Mouse (Mus musculus) midbrain, embryonic 10.5 days (tissue): ENCODE measurements at regions not wholly inside any gene's neighbourhood (a gene's known extent, or its start where the extent isn't known, plus 50 kb on each side); places are given as distances from the start of the nearest gene placed in this dataset.

ENCODE experiments used
- DNase-seq: peaks from one replicate; pipeline ENCODE4 v3.0.0-alpha.2; 2017; ENCODE audit warnings: low spot score
- H3K27ac ChIP-seq: fragments of 300-500 bp; sonication (generic); replicated peaks from 2 replicates; pipeline ENCODE4 v1.5.1; 2016; ENCODE audit warnings: mild to moderate bottlenecking
- H3K27me3 ChIP-seq: fragments of 300-500 bp; sonication (generic); 2 replicates; pipeline ENCODE4 v1.6.1; 2016; ENCODE audit warnings: low read depth, mild to moderate bottlenecking; ENCODE audit not compliant: poor library complexity, severe bottlenecking
- H3K36me3 ChIP-seq: fragments of 300-500 bp; sonication (generic); 2 replicates; pipeline ENCODE4 v1.6.1; 2016; ENCODE audit warnings: mild to moderate bottlenecking, moderate library complexity
- H3K4me1 ChIP-seq: fragments of 300-500 bp; sonication (generic); 2 replicates; pipeline ENCODE4 v1.6.1; 2016
- H3K4me3 ChIP-seq: fragments of 300-500 bp; sonication (generic); 2 replicates; pipeline ENCODE4 v1.5.1; 2016; ENCODE audit warnings: mild to moderate bottlenecking, moderate library complexity
- H3K9me3 ChIP-seq: fragments of 300-500 bp; sonication (generic); replicated peaks from 2 replicates; pipeline ENCODE4 v1.6.1; 2016; ENCODE audit warnings: mild to moderate bottlenecking
- WGBS: fragments of 180-500 bp; shearing (Covaris S2); methylation state at CpG from one replicate; pipeline ENCODE4 v1.1.7; 2016; 5-methylcytosine and 5-hydroxymethylcytosine counted together

- Histone ChIP-seq H3K27me3 (no peaks in the 10 kb centered on the region), H3K4me1 (no peaks in the 10 kb centered on the region), H3K4me3 (no peak overlapping the region), H3K36me3 (no peaks in the 10 kb centered on the region), H3K9me3 (no peaks in the 10 kb centered on the region), H3K27ac (no peak overlapping the region)
- DNase-seq: no peak
- 92% methylated on average over 2 of the region's 2 CpGs for WGBS
Measured at GRCm38 (mm10) chr2:38460367-38460766, 51.1 kb upstream of the Nek6 start.

GRCm38 (mm10) chr2:38460825-38461540, 50.5 kb upstream of the Nek6 start:
- H3K4me3 ChIP-seq: no peak overlapping the region
- no peaks in the 10 kb centered on the region for H3K9me3 ChIP-seq
- H3K4me1 ChIP-seq: no peaks in the 10 kb centered on the region
- H3K36me3 ChIP-seq: no peaks in the 10 kb centered on the region
- 83% methylated on average over 6 of the region's 6 CpGs for WGBS
- no peaks in the 10 kb centered on the region for H3K27me3 ChIP-seq
- no peak overlapping the region for H3K27ac ChIP-seq
- DNase-seq: no peak
